Mouse (Mus musculus): Measurements from ENCODE around the gene Ccdc91.

DNA sequence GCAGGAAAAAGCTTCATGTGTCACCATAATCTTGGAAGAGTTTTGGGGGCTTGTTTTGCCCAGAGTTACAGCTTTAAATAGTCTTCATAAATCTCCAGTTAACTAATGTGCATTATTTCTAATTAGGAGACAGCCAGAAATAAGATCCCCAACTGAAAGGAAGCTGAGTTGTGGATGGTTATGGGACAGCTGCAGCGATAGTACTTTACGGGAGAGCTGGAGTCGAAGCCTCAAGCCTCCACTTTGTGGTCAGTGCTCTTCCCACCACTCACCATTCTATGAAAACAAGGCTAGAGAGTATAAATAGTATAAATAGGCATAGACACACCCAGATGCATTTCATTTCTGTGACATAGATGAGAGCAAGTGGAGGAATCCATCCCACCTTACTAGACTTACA lies 14.5 kb downstream of the Ccdc91 start:
- TF ChIP-seq POLR2A (IDR thresholded peaks at IDR 0.05; ENCODE audit: control insufficient read depth, extremely low read depth, insufficient read depth, low read length, poor library complexity): no peak
- no peak for TF ChIP-seq CTCF (IDR thresholded peaks at IDR 0.05; ENCODE audit: borderline replicate concordance, control insufficient read depth, extremely low read depth, insufficient read depth, low read length, poor library complexity)
